Mouse (Mus musculus): ENCODE measurements around the gene Hoxd13.

DNA sequence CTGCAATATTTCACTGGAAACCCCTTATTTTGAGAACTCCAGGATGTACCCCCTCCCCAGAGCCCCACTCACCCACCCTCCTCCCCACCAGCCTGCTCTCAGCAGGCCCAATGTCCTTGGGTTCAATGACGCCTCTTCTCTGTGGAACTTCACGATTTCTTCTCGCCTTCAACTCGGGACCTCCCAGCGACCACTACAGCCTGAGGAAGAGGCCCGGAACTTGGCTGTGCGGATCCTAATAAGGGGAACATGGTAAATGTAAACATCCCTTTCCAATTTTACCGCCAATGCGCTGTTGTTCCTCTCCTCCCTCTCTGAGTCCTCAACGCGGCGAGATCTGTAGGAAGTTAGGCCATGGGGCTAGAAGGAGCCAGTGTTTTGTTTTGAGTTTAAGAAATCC is 16.0 kb downstream of the Hoxd13 start:
- no peak for TF ChIP-seq POLR2A (IDR thresholded peaks at IDR 0.05; ENCODE audit: insufficient read length, low read depth)
- no peak for TF ChIP-seq CEBPB (IDR thresholded peaks at IDR 0.05; ENCODE audit: insufficient read depth, poor library complexity, severe bottlenecking)
- no peak for TF ChIP-seq USF1 (IDR thresholded peaks at IDR 0.05; ENCODE audit: low read depth)
- no peak for TF ChIP-seq TCF12 (IDR thresholded peaks at IDR 0.05; ENCODE audit: insufficient read depth, poor library complexity, severe bottlenecking)
